Mouse (Mus musculus): ENCODE measurements around the gene Tlx2. TPM values are rescaled to one million over a fixed set of nuclear protein-coding genes. Genes with fewer than 3 reads are reported as not detected.

Tlx2 gene
- total RNA-seq, 2 experiments from 2014 or later = 7.5 to 8.9 TPM

DNA sequence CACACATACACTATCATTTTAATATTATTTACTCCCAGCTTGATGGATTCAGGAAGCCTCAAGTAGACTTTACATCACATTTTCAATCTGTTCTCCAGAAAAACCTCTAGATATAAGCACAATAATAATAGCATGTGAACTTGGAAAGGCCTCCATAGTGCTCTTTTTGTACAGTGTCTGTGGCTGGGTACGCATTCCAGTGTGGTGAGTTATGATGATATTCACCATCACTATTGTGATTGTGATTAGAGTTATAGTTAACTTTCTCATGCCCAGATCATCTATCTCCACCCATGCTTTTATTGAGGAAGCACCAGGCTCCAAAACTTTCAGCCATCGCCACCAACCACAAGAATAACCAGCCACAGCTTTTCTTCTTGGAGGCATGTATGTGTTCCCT lies 46.3 kb downstream of the Tlx2 start:
- DNase-seq = no peak

DNA sequence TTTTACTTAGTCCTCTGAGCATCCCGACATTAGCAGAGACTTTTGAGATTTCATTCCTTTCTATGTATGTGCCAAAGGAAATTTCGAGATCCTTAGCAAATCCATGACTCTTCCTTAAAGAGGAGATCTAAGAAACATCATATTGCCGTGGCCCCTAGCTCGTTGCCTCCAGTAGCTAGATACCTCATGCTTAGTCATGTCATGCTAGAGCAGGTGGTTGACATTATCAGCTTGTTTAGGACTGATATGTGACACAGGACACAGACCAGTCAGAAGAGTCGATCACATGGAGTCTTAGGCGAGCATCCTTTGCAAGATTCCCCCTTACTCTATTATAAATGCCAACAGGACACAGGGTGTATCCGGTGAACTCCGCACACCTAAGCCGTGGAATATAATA lies 47.1 kb downstream of the Tlx2 start:
- no peak for DNase-seq

DNA sequence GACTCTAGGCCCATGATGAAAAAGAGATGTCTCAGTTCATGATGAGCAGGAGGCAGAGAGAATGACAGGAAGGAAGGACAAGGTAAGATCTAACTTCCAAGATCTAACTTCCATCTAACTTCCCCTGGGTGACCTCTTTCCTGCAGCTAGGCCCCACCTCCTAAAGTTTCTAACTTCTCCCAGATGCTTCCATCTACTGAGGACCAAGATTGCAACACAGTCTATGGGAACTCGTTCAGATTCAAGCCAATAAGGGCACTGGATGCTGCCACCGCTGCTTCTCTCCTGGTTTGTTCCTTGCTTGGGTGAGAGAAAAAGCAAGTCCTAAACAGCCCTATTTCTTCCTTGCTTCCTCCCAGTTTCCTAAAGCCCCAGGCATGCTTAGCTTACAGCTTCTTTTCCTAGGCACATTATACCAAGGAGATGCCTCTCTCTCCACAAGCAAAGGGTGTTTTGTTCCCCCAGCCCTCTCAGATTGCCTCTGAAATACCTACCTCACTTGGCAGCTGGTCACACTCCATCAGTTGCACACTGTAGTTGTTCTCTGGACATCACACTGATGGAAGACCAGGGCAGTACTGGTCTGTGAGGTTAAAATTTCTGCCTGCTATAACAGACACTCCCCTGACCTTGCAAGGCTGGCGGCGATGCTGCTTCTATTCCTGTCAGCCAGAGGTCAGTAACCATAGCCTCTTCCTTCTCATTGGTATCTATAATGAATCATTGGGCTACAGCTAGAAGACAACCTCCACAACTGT lies 49.1 kb downstream of the Tlx2 start:
- no peak for DNase-seq

DNA sequence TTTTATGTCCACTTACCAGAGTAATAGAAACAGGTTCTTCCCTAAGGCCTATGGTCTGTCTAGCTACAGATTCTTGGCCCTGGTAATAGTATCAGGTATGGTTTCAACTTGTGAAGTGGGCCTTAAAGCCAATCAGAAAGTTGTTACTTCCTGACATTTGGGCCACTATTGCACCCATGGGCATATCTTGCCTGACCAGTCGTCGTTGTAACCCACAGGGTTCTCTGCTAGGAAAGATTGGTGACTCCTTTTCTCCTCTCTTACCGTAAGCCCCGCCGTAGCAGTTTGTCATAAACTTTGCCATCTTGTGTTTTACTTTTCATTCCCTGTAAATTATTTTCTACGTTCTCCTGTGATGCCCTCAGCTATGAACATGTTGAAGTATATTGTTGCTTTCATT lies 50.0 kb downstream of the Tlx2 start:
- no peak for DNase-seq

DNA sequence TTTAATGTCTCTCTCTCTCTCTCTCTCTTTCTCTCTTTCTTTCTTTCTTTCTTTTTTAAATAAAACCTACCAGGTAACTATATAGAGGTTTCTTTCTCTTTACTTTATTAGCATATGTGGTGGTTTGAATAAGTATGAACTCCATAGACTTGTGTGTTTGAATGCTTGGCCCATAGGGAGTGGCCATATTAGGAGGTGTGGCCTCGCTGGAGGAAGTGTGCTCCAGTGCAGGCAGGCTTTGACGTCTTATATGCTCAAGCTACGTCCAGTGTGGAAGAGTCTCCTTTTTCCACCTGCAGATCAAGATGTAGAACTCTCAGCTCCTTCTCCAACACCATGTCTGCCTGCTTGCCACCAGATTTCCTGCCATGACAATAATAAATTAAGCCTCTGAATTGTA lies 51.0 kb downstream of the Tlx2 start:
- no peak for DNase-seq

Small RNA genes lying within 50 kb of the gene (microRNA-seq; reads per million reads assigned to microRNA genes)
- gene Mir3470a = not detected
- gene Mir7040 = not detected

Other genes starting within 250 kb of the Tlx2 start
- gene Sema4f, start 130.5 kb downstream of the Tlx2 start, total RNA-seq (2021) = under 1 TPM; 0.66 to 0.69 TPM
- gene M1ap, start 123.4 kb downstream of the Tlx2 start, total RNA-seq (2021) = under 1 TPM in 1 of 2 experiments, not detected in 1; 0.13 TPM
- gene Dok1, start 36.8 kb downstream of the Tlx2 start, total RNA-seq (2021) = 10 to 100 TPM in 1 of 2 experiments, 1 to 10 TPM in 1; 9.9 to 13.8 TPM
- gene Loxl3, start 36.1 kb downstream of the Tlx2 start, total RNA-seq (2021) = 1 to 10 TPM; 3.3 to 3.5 TPM
- gene Aup1, start 15.8 kb downstream of the Tlx2 start, total RNA-seq (2021) = 100 to 1,000 TPM; 173 to 185 TPM
- 10 to 100 TPM; 51.8 to 58.4 TPM for gene Htra2, start 15.0 kb downstream of the Tlx2 start, total RNA-seq (2021)
- gene Dqx1, start 12.4 kb downstream of the Tlx2 start, total RNA-seq (2021) = 1 to 10 TPM; 2.0 to 2.9 TPM
- 10 to 100 TPM; 30.9 to 38.9 TPM for gene Pcgf1, start 7.6 kb upstream of the Tlx2 start, total RNA-seq (2021)
- gene Lbx2, start 16.1 kb upstream of the Tlx2 start, total RNA-seq (2021) = 10 to 100 TPM in 1 of 2 experiments, 1 to 10 TPM in 1; 7.9 to 15.5 TPM
- gene Ccdc142, start 31.3 kb upstream of the Tlx2 start, total RNA-seq (2021) = 1 to 10 TPM; 3.6 to 4.1 TPM
- gene Gm42688, start 31.3 kb upstream of the Tlx2 start, total RNA-seq (2021) = 1 to 10 TPM; 5.2 to 5.9 TPM
- 100 to 1,000 TPM; 103 to 109 TPM for gene Mrpl53, start 38.7 kb upstream of the Tlx2 start, total RNA-seq (2021)
- gene Mogs, start 45.2 kb upstream of the Tlx2 start, total RNA-seq (2021) = 10 to 100 TPM; 58.3 to 77.1 TPM
- gene Wbp1, start 51.3 kb upstream of the Tlx2 start, total RNA-seq (2021) = 10 to 100 TPM; 69.8 to 90.1 TPM
- 10 to 100 TPM; 22.4 to 25.2 TPM for gene Ino80b, start 55.1 kb upstream of the Tlx2 start, total RNA-seq (2021)
- gene Rtkn, start 65.2 kb upstream of the Tlx2 start, total RNA-seq (2021) = 10 to 100 TPM in 1 of 2 experiments, 1 to 10 TPM in 1; 5.1 to 14.0 TPM
- 1 to 10 TPM; 1.8 to 3.1 TPM for gene Wdr54, start 86.1 kb upstream of the Tlx2 start, total RNA-seq (2021)
- gene 1700003E16Rik, start 86.1 kb upstream of the Tlx2 start, total RNA-seq (2021) = under 1 TPM; 0.43 to 0.66 TPM
- gene Dctn1, start 95.6 kb upstream of the Tlx2 start, total RNA-seq (2021) = 100 to 1,000 TPM; 127 to 132 TPM
- under 1 TPM; 0.07 to 0.17 TPM for gene Slc4a5, start 149.5 kb upstream of the Tlx2 start, total RNA-seq (2021)